Mouse (Mus musculus): ENCODE data around the gene Scgb3a1. TPM values are rescaled to one million over a fixed set of nuclear protein-coding genes. Genes with fewer than 3 reads are reported as not detected.
A peak's percentile ranks its signal among the peaks of the same experiment; 100 is the strongest.

The Scgb3a1 gene
- polyA plus RNA-seq, 1 experiment: not detected

GRCm38 (mm10) chr11:49712555-49713335 lies 49.3 kb downstream of the Scgb3a1 start, which contains the start of gene Cnot6:
Gene Cnot6, minus strand, starts transcription at chr11:49712723.
- peak within 1 kb of the TSS; percentile 90 for H3K27ac ChIP-seq (ENCODE audit: insufficient read depth, low read length)
- DNase-seq: peak; percentile 98 to 99
- H3K4me1 ChIP-seq (ENCODE audit: control insufficient read depth, insufficient read depth, low read length): no peaks in the 10 kb centered on the region
- TF ChIP-seq POLR2A (IDR thresholded peaks at IDR 0.05; ENCODE audit: borderline replicate concordance, insufficient read depth, low read length): peak; percentile 59; the same call in 1 of the 2 replicates
- no peak for TF ChIP-seq CTCF (IDR thresholded peaks at IDR 0.05; ENCODE audit: borderline replicate concordance, insufficient read depth, low read depth, low read length)
- under 1% methylated on average over 59 of the region's 65 CpGs for WGBS
- H3K27me3 ChIP-seq (ENCODE audit: control insufficient read depth, insufficient read depth, low read length): no peaks in the 10 kb centered on the region
- H3K4me3 ChIP-seq (replicated peaks; ENCODE audit: insufficient read depth, low read depth, low read length): peak within 1 kb of the TSS; percentile 90

GRCm38 (mm10) chr11:49713336-49714334 lies 50.2 kb downstream of the Scgb3a1 start:
- 30% methylated on average over 20 of the region's 20 CpGs for WGBS
- Histone ChIP-seq H3K27ac (ENCODE audit: insufficient read depth, low read length) (no peak overlapping the region), H3K27me3 (ENCODE audit: control insufficient read depth, insufficient read depth, low read length) (no peaks in the 10 kb centered on the region), H3K4me3 (replicated peaks; ENCODE audit: insufficient read depth, low read depth, low read length) (peak overlapping the region; percentile 90), H3K4me1 (ENCODE audit: control insufficient read depth, insufficient read depth, low read length) (no peaks in the 10 kb centered on the region)
- TF ChIP-seq CTCF (IDR thresholded peaks at IDR 0.05; ENCODE audit: borderline replicate concordance, insufficient read depth, low read depth, low read length): no peak
- no peak for TF ChIP-seq POLR2A (IDR thresholded peaks at IDR 0.05; ENCODE audit: borderline replicate concordance, insufficient read depth, low read length)
- peak; percentile 39 to 45 for DNase-seq

Other genes with a start within 250 kb of the Scgb3a1 start
- not detected in 2 replicates for gene Olfr1389, start 240.5 kb upstream of the Scgb3a1 start, polyA plus RNA-seq (2012; rRNA removed)
- 0.11 and 0.25 TPM in 2 replicates for gene Olfr1388, start 227.0 kb upstream of the Scgb3a1 start, polyA plus RNA-seq (2012; rRNA removed)
- gene Olfr1387, start 208.3 kb upstream of the Scgb3a1 start, polyA plus RNA-seq (2012; rRNA removed): not detected in 2 replicates
- gene Olfr1386, start 198.6 kb upstream of the Scgb3a1 start, polyA plus RNA-seq (2012; rRNA removed): not detected in 2 replicates
- 0.03 TPM in 1 of 2 replicates, not detected in the other for gene Olfr1385, start 174.5 kb upstream of the Scgb3a1 start, polyA plus RNA-seq (2012; rRNA removed)
- not detected in 2 replicates for gene Olfr1384, start 156.9 kb upstream of the Scgb3a1 start, polyA plus RNA-seq (2012; rRNA removed)
- gene Olfr1383, start 144.0 kb upstream of the Scgb3a1 start, polyA plus RNA-seq (2012; rRNA removed): not detected in 2 replicates
- gene Olfr1382, start 135.4 kb upstream of the Scgb3a1 start, polyA plus RNA-seq (2012; rRNA removed): not detected in 2 replicates
- gene Olfr1381, start 120.2 kb upstream of the Scgb3a1 start, polyA plus RNA-seq (2012; rRNA removed): not detected in 2 replicates
- gene Olfr1380, start 106.7 kb upstream of the Scgb3a1 start, polyA plus RNA-seq (2012; rRNA removed): not detected in 2 replicates
- gene Flt4, start 54.3 kb upstream of the Scgb3a1 start, polyA plus RNA-seq (2012; rRNA removed): 2.2 and 2.3 TPM in 2 replicates
- gene Cnot6, start 49.1 kb downstream of the Scgb3a1 start, polyA plus RNA-seq (2012; rRNA removed): 26.3 and 29.1 TPM in 2 replicates
- gene Gfpt2, start 130.6 kb downstream of the Scgb3a1 start, polyA plus RNA-seq (2012; rRNA removed): 2.8 and 3.1 TPM in 2 replicates
- 146 and 147 TPM in 2 replicates for gene Mapk9, start 183.1 kb downstream of the Scgb3a1 start, polyA plus RNA-seq (2012; rRNA removed)
- 6.7 and 6.8 TPM in 2 replicates for gene Rasgef1c, start 238.2 kb downstream of the Scgb3a1 start, polyA plus RNA-seq (2012; rRNA removed)